Mouse (Mus musculus): ENCODE results near the gene Fndc3b.
A peak's percentile ranks its signal among the peaks of the same experiment; 100 is the strongest.

The Fndc3b gene

GRCm38 (mm10) chr3:27621176-27621575 lies 89.9 kb downstream of the Fndc3b start:
- no peak for DNase-seq (ENCODE audit: low spot score)

- DNase-seq (ENCODE audit: low spot score), result no peak
Measured at GRCm38 (mm10) chr3:27617733-27618132, 93.4 kb downstream of the Fndc3b start.

GRCm38 (mm10) chr3:27617237-27617499 lies 93.9 kb downstream of the Fndc3b start:
- DNase-seq (ENCODE audit: low spot score), result no peak

- peak; percentile 85 for DNase-seq (ENCODE audit: low spot score)
Measured at GRCm38 (mm10) chr3:27616421-27617236, 94.5 kb downstream of the Fndc3b start.

GRCm38 (mm10) chr3:27615479-27615878 lies 95.6 kb downstream of the Fndc3b start:
- DNase-seq (ENCODE audit: low spot score), result no peak

- DNase-seq (ENCODE audit: low spot score), result no peak
Measured at GRCm38 (mm10) chr3:27613828-27614227, 97.3 kb downstream of the Fndc3b start.

- DNase-seq (ENCODE audit: low spot score), result no peak
Measured at GRCm38 (mm10) chr3:27613011-27613410, 98.1 kb downstream of the Fndc3b start.

- DNase-seq (ENCODE audit: low spot score), result no peak
Measured at GRCm38 (mm10) chr3:27611986-27612385, 99.1 kb downstream of the Fndc3b start.

- DNase-seq (ENCODE audit: low spot score), result no peak
Measured at GRCm38 (mm10) chr3:27610547-27610946, 100.6 kb downstream of the Fndc3b start.

GRCm38 (mm10) chr3:27610089-27610488 lies 101.0 kb downstream of the Fndc3b start:
- no peak for DNase-seq (ENCODE audit: low spot score)

GRCm38 (mm10) chr3:27607796-27608151 lies 103.3 kb downstream of the Fndc3b start:
- DNase-seq (ENCODE audit: low spot score), result no peak

- peak; percentile 75 for DNase-seq (ENCODE audit: low spot score)
Measured at GRCm38 (mm10) chr3:27607081-27607795, 103.9 kb downstream of the Fndc3b start.

- DNase-seq (ENCODE audit: low spot score), result no peak
Measured at GRCm38 (mm10) chr3:27606626-27607025, 104.5 kb downstream of the Fndc3b start.

GRCm38 (mm10) chr3:27605613-27606012 lies 105.5 kb downstream of the Fndc3b start:
- no peak for DNase-seq (ENCODE audit: low spot score)

- DNase-seq (ENCODE audit: low spot score), result no peak
Measured at GRCm38 (mm10) chr3:27605081-27605480, 106.0 kb downstream of the Fndc3b start.

- DNase-seq (ENCODE audit: low spot score), result no peak
Measured at GRCm38 (mm10) chr3:27604629-27605028, 106.5 kb downstream of the Fndc3b start.

GRCm38 (mm10) chr3:27603905-27604620 lies 107.0 kb downstream of the Fndc3b start:
- DNase-seq (ENCODE audit: low spot score), result no peak

- no peak for DNase-seq (ENCODE audit: low spot score)
Measured at GRCm38 (mm10) chr3:27600645-27601044, 110.5 kb downstream of the Fndc3b start.

GRCm38 (mm10) chr3:27600197-27600596 lies 110.9 kb downstream of the Fndc3b start:
- no peak for DNase-seq (ENCODE audit: low spot score)

- no peak for DNase-seq (ENCODE audit: low spot score)
Measured at GRCm38 (mm10) chr3:27598437-27599382, 112.4 kb downstream of the Fndc3b start.

- no peak for DNase-seq (ENCODE audit: low spot score)
Measured at GRCm38 (mm10) chr3:27593485-27594138, 117.5 kb downstream of the Fndc3b start.

Measured in urinary bladder, postnatal 14 days (tissue).